Mouse (Mus musculus) kidney, adult 2 months (tissue): ENCODE results near the gene Dusp7.

ENCODE experiments used
- CTCF ChIP-seq: fragments of 200-500 bp; conservative IDR thresholded peaks from 2 replicates; pipeline ENCODE4 v1.5.1; 2011; ENCODE audit warnings: low read depth, mild to moderate bottlenecking, control low read depth, low read length, moderate library complexity, mixed read lengths; ENCODE audit not compliant: insufficient read depth, insufficient read length
- POLR2A ChIP-seq: fragments of 200-500 bp; IDR thresholded peaks from one replicate; pipeline ENCODE4 v1.6.1; 2011; ENCODE audit warnings: low read depth, low read length, control low read depth

GRCm38 (mm10) chr9:106357167-106357566 lies 11.3 kb upstream of the Dusp7 start:
- no peak for TF ChIP-seq POLR2A
- TF ChIP-seq CTCF: no peak
